Mouse (Mus musculus): ENCODE measurements around the gene Adamts14. TPM values are rescaled to one million over a fixed set of nuclear protein-coding genes. Genes with fewer than 3 reads are reported as not detected.

Adamts14 gene
- polyA plus RNA-seq, 1 experiment from 2014 or later: 0.45 TPM

GRCm38 (mm10) chr10:61272631-61273030, 607 bp downstream of the Adamts14 start:
- Histone ChIP-seq H3K27ac (no peak overlapping the region), H3K9me3 (no peaks in the 10 kb centered on the region), H3K4me2 (peak overlapping the region; percentile 98), H3K27me3 (peaks cover 42% of the 10 kb centered on the region), H3K36me3 (replicated peaks) (no peaks in the 10 kb centered on the region), H3K4me1 (peaks cover 15% of the 10 kb centered on the region), H3K9ac (peak overlapping the region; percentile 68), H3K4me3 (replicated peaks) (peak overlapping the region; percentile 57)
- WGBS: 38% methylated on average over 5 of the region's 5 CpGs
- no peak for ATAC-seq (ENCODE audit: low FRiP score)

- Histone ChIP-seq H3K4me2 (no peak overlapping the region; the same call in 1 of the 2 replicates), H3K27me3 (peaks cover 42% of the 10 kb centered on the region), H3K36me3 (replicated peaks) (no peaks in the 10 kb centered on the region), H3K4me1 (peaks cover 15% of the 10 kb centered on the region), H3K4me3 (replicated peaks) (no peak overlapping the region), H3K27ac (no peak overlapping the region), H3K9ac (no peak overlapping the region), H3K9me3 (no peaks in the 10 kb centered on the region)
- no peak for ATAC-seq (ENCODE audit: low FRiP score)
- WGBS: 56% methylated on average over 8 of the region's 8 CpGs
These were observed 1.1 kb downstream of the Adamts14 start for GRCm38 (mm10) chr10:61272089-61272626.

- WGBS: 84% methylated on average over 5 of the region's 5 CpGs
- Histone ChIP-seq H3K36me3 (replicated peaks) (no peaks in the 10 kb centered on the region), H3K9ac (no peak overlapping the region), H3K4me1 (no peaks in the 10 kb centered on the region), H3K4me2 (no peak overlapping the region), H3K27me3 (peaks cover 13% of the 10 kb centered on the region), H3K9me3 (no peaks in the 10 kb centered on the region), H3K4me3 (replicated peaks) (no peak overlapping the region), H3K27ac (no peak overlapping the region)
- no peak for ATAC-seq (ENCODE audit: low FRiP score)
These were observed 5.9 kb downstream of the Adamts14 start for GRCm38 (mm10) chr10:61267378-61267777.

- WGBS: 87% methylated on average over 8 of the region's 8 CpGs
These were observed 9.6 kb downstream of the Adamts14 start for GRCm38 (mm10) chr10:61263606-61264005.

DNA sequence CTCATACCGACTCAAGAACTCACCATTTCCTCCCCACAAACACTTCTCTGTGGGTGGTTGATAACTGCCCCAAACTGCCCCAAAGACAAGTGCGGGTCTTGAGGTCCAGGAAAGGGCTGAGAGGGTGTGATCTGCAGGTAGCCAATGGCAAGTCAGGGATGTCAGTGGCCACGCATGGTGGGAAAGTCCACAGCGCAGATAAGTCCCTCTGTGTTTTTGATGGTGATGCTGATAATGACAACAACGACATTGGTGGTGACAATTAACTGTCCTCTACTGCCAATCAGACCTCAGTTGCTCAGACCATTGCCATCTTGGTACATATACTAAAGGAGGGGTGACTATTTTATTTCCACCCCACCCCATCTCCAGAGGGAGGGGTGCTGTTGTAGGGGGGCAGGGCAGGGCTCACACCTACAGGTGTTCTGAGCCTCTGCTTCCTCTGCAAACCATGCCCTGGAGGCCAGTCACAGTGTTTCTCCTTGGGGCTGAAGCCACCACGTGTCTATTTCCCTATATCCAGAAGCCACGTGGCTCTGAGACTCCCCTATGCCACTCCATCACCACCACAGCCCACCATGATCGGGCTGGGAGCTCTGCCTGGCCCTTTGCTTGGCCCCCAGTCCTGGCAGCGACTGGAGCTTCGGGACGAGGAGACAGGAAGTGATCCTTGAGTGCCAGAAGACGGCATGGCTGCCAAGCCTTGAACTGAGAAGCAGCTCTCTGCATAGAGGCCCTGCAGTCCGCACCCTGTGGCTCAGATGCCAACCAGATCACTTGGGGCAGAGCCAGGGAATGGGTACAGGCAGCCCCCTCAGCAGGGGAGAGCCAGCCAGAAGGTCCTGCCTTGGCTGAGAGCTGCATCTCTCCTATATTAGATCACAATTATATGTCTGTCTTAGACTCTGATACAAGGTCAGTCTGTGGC, 11.7 kb downstream of the Adamts14 start:
- no peak overlapping the region for H3K4me2 ChIP-seq
- H3K36me3 ChIP-seq (replicated peaks): no peaks in the 10 kb centered on the region
- WGBS: 82% methylated on average over 13 of the region's 13 CpGs
- H3K4me3 ChIP-seq (replicated peaks): no peak overlapping the region
- H3K4me1 ChIP-seq: no peaks in the 10 kb centered on the region
- no peak overlapping the region for H3K27ac ChIP-seq
- no peaks in the 10 kb centered on the region for H3K27me3 ChIP-seq
- no peak for ATAC-seq (ENCODE audit: low FRiP score)
- H3K9me3 ChIP-seq: no peaks in the 10 kb centered on the region
- no peak overlapping the region for H3K9ac ChIP-seq

More at GRCm38 (mm10) chr10:61263606-61264005, 9.6 kb downstream of the Adamts14 start:
- Histone ChIP-seq H3K4me2 (no peak overlapping the region), H3K9ac (no peak overlapping the region), H3K27me3 (no peaks in the 10 kb centered on the region), H3K4me3 (replicated peaks) (no peak overlapping the region), H3K36me3 (replicated peaks) (no peaks in the 10 kb centered on the region), H3K9me3 (no peaks in the 10 kb centered on the region), H3K4me1 (no peaks in the 10 kb centered on the region), H3K27ac (no peak overlapping the region)
- ATAC-seq (ENCODE audit: low FRiP score): no peak

- no peak overlapping the region for H3K4me2 ChIP-seq
- no peaks in the 10 kb centered on the region for H3K27me3 ChIP-seq
- WGBS: 93% methylated on average over 1 of the region's 1 CpGs
- no peaks in the 10 kb centered on the region for H3K4me1 ChIP-seq
- H3K27ac ChIP-seq: no peak overlapping the region
- no peak overlapping the region for H3K4me3 ChIP-seq (replicated peaks)
- no peak for ATAC-seq (ENCODE audit: low FRiP score)
- H3K9me3 ChIP-seq: no peaks in the 10 kb centered on the region
- H3K9ac ChIP-seq: no peak overlapping the region
- H3K36me3 ChIP-seq (replicated peaks): no peaks in the 10 kb centered on the region
These were observed 15.1 kb downstream of the Adamts14 start for GRCm38 (mm10) chr10:61258131-61258530.

DNA sequence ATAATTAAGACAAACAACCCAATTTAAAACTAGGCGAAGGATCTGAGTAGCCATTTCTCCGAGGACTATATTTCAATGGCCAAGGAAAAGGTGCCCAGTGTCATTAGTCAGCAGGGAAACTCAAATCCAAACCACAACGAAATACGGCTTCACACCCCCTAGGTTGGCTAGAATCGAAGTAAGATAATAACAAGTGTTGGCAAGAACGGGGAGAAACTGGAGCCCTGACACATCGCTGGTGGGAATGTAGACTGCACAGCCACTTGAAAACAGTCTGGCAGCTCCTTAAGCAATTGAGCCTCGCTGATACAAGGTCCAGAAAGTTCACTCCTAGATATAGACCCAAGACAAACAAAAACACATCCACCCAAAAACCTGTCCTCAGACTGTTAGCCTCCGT, 16.6 kb downstream of the Adamts14 start:
- Histone ChIP-seq H3K27me3 (no peaks in the 10 kb centered on the region), H3K4me1 (no peaks in the 10 kb centered on the region), H3K36me3 (replicated peaks) (no peaks in the 10 kb centered on the region), H3K27ac (no peak overlapping the region), H3K4me3 (replicated peaks) (no peak overlapping the region), H3K9me3 (no peaks in the 10 kb centered on the region), H3K9ac (no peak overlapping the region), H3K4me2 (no peak overlapping the region)
- WGBS: 93% methylated on average over 9 of the region's 9 CpGs
- ATAC-seq (ENCODE audit: low FRiP score): no peak

- Histone ChIP-seq H3K27me3 (no peaks in the 10 kb centered on the region), H3K4me3 (replicated peaks) (no peak overlapping the region), H3K4me1 (no peaks in the 10 kb centered on the region), H3K4me2 (no peak overlapping the region), H3K9ac (no peak overlapping the region), H3K27ac (no peak overlapping the region), H3K9me3 (no peaks in the 10 kb centered on the region), H3K36me3 (replicated peaks) (no peaks in the 10 kb centered on the region)
- 86% methylated on average over 8 of the region's 8 CpGs for WGBS
- no peak for ATAC-seq (ENCODE audit: low FRiP score)
These were observed 18.0 kb downstream of the Adamts14 start for GRCm38 (mm10) chr10:61255190-61255589.

- Histone ChIP-seq H3K36me3 (replicated peaks) (no peaks in the 10 kb centered on the region), H3K4me1 (peaks cover 3% of the 10 kb centered on the region; the same call in 1 of the 2 replicates), H3K9ac (no peak overlapping the region), H3K4me2 (no peak overlapping the region), H3K27ac (no peak overlapping the region), H3K4me3 (replicated peaks) (no peak overlapping the region), H3K9me3 (no peaks in the 10 kb centered on the region), H3K27me3 (no peaks in the 10 kb centered on the region)
- WGBS: 84% methylated on average over 6 of the region's 6 CpGs
- no peak for ATAC-seq (ENCODE audit: low FRiP score)
These were observed 18.5 kb downstream of the Adamts14 start for GRCm38 (mm10) chr10:61254761-61255160.

- no peak for ATAC-seq (ENCODE audit: low FRiP score)
- no peak overlapping the region for H3K27ac ChIP-seq
These were observed 23.3 kb downstream of the Adamts14 start for GRCm38 (mm10) chr10:61249951-61250350.

GRCm38 (mm10) chr10:61248596-61249114, 24.6 kb downstream of the Adamts14 start:
- Histone ChIP-seq H3K27me3 (no peaks in the 10 kb centered on the region), H3K4me2 (no peak overlapping the region), H3K4me3 (replicated peaks) (no peak overlapping the region), H3K36me3 (replicated peaks) (no peaks in the 10 kb centered on the region), H3K9me3 (no peaks in the 10 kb centered on the region), H3K4me1 (peaks cover 6% of the 10 kb centered on the region; the same call in 1 of the 2 replicates), H3K9ac (no peak overlapping the region), H3K27ac (no peak overlapping the region)
- no peak for ATAC-seq (ENCODE audit: low FRiP score)
- 86% methylated on average over 13 of the region's 13 CpGs for WGBS

More at GRCm38 (mm10) chr10:61249951-61250350, 23.3 kb downstream of the Adamts14 start:
- H3K4me1 ChIP-seq: peaks cover 6% of the 10 kb centered on the region; the same call in 1 of the 2 replicates
- WGBS: 11% methylated on average over 2 of the region's 2 CpGs
- H3K36me3 ChIP-seq (replicated peaks): no peaks in the 10 kb centered on the region
- no peak overlapping the region for H3K9ac ChIP-seq
- no peaks in the 10 kb centered on the region for H3K9me3 ChIP-seq
- no peak overlapping the region for H3K4me2 ChIP-seq
- H3K27me3 ChIP-seq: no peaks in the 10 kb centered on the region
- no peak overlapping the region for H3K4me3 ChIP-seq (replicated peaks)

GRCm38 (mm10) chr10:61246288-61246687, 26.9 kb downstream of the Adamts14 start:
- 94% methylated on average over 6 of the region's 6 CpGs for whole genome bisulfite sequencing
- Histone ChIP-seq H3K36me3 (replicated peaks) (no peaks in the 10 kb centered on the region), H3K4me2 (no peak overlapping the region), H3K9ac (no peak overlapping the region), H3K4me1 (peaks cover 11% of the 10 kb centered on the region; the same call in 1 of the 2 replicates), H3K4me3 (replicated peaks) (no peak overlapping the region), H3K9me3 (no peaks in the 10 kb centered on the region), H3K27ac (no peak overlapping the region), H3K27me3 (no peaks in the 10 kb centered on the region)
- ATAC-seq (ENCODE audit: low FRiP score): no peak
